Comparison of ENCODE assay signal across 19 mouse cellular contexts in genomic region chr17:63310021-63310420, GRCm38 (mm10).
DNase-seq lines count a peak whose midpoint lies in the region; ATAC-seq lines count a peak whose summit lies in the region.
"Had no signal": no experiment of that assay in that cellular context is flagged by ENCODE, and none has a peak within 500 bp of the region (broad histone marks: within the 10 kb centered on the region; RNA-seq: fewer than 3 reads in every experiment).

No protein-coding gene starts in this region.

- WGBS in forebrain, embryonic 16.5 days, result 53% methylated on average over 3 of the region's 3 CpGs
- WGBS in forebrain, embryonic 13.5 days, result 73% methylated on average over 3 of the region's 3 CpGs
- 78% methylated on average over 3 of the region's 3 CpGs for WGBS in liver, embryonic 13.5 days (ENCODE audit: insufficient replicate concordance)
- 77% methylated on average over 3 of the region's 3 CpGs for WGBS in liver, embryonic 11.5 days

- no peak for DNase-seq in liver, embryonic 13.5 days
- no peak for DNase-seq in liver, embryonic 11.5 days (ENCODE audit: low spot score)
- no peak for DNase-seq in cerebellum, adult 9-10 months
- DNase-seq: adrenal gland, adult 2 months; adrenal gland, postnatal 10 days; adrenal gland, postnatal 25 days; cerebellum, adult 11-12 months; cerebellum, adult 2 months; cerebellum, adult 9-11 months; cerebellum, postnatal 14 days; cerebellum, postnatal 36 days; embryo, embryonic 11 days had no signal

- no peak overlapping the region for H3K4me3 ChIP-seq in forebrain, embryonic 16.5 days (replicated peaks; ENCODE audit: low read length)
- no peak overlapping the region for H3K4me3 ChIP-seq in forebrain, embryonic 13.5 days
- no peak overlapping the region for H3K4me3 ChIP-seq in liver, embryonic 13.5 days (replicated peaks)
- no peak overlapping the region for H3K4me3 ChIP-seq in liver, embryonic 11.5 days (ENCODE audit: low read depth, low read length)
- H3K4me3 ChIP-seq: embryonic facial prominence, embryonic 13.5 days; embryonic facial prominence, embryonic 15.5 days; erythroblast, embryonic 14.5 days; forebrain, embryonic 10.5 days; forebrain, embryonic 12.5 days had no signal

- H3K4me2 ChIP-seq in forebrain, embryonic 16.5 days (ENCODE audit: low read length), result no peak overlapping the region
- H3K4me2 ChIP-seq in forebrain, embryonic 13.5 days, result no peak overlapping the region
- no peak overlapping the region for H3K4me2 ChIP-seq in liver, embryonic 13.5 days
- no peak overlapping the region for H3K4me2 ChIP-seq in liver, embryonic 11.5 days
- H3K4me2 ChIP-seq: embryonic facial prominence, embryonic 13.5 days; embryonic facial prominence, embryonic 15.5 days; forebrain, embryonic 12.5 days had no signal

- H3K36me3 ChIP-seq in forebrain, embryonic 16.5 days (ENCODE audit: control insufficient read depth, insufficient read depth), result no peaks in the 10 kb centered on the region
- H3K36me3 ChIP-seq in forebrain, embryonic 13.5 days (ENCODE audit: poor library complexity, severe bottlenecking), result no peaks in the 10 kb centered on the region
- H3K36me3 ChIP-seq in liver, embryonic 13.5 days, result peaks cover 6% of the 10 kb centered on the region; the same call in 1 of the 2 replicates
- H3K36me3 ChIP-seq in liver, embryonic 11.5 days (ENCODE audit: control insufficient read depth, insufficient read depth, low read length), result no peaks in the 10 kb centered on the region
- H3K36me3 ChIP-seq: embryonic facial prominence, embryonic 13.5 days; embryonic facial prominence, embryonic 15.5 days; forebrain, embryonic 10.5 days; forebrain, embryonic 12.5 days had no signal

- no peak overlapping the region for H3K27ac ChIP-seq in forebrain, embryonic 16.5 days (ENCODE audit: low read length)
- H3K27ac ChIP-seq in forebrain, embryonic 13.5 days, result no peak overlapping the region
- peak overlapping the region; percentile 56 for H3K27ac ChIP-seq in liver, embryonic 13.5 days
- no peak overlapping the region for H3K27ac ChIP-seq in liver, embryonic 11.5 days (ENCODE audit: low read depth, low read length)
- H3K27ac ChIP-seq: embryonic facial prominence, embryonic 13.5 days; embryonic facial prominence, embryonic 15.5 days; forebrain, embryonic 10.5 days; forebrain, embryonic 12.5 days had no signal

- peak; percentile 65 for ATAC-seq in forebrain, embryonic 16.5 days
- ATAC-seq in forebrain, embryonic 13.5 days, result no peak
- no peak for ATAC-seq in liver, embryonic 13.5 days (ENCODE audit: low read depth)
- no peak for ATAC-seq in liver, embryonic 11.5 days (replicated peaks; ENCODE audit: low FRiP score)

- peaks cover 2% of the 10 kb centered on the region; the same call in 1 of the 2 replicates for H3K4me1 ChIP-seq in forebrain, embryonic 16.5 days (replicated peaks; ENCODE audit: control insufficient read depth, insufficient read depth, low read length)
- no peaks in the 10 kb centered on the region for H3K4me1 ChIP-seq in forebrain, embryonic 13.5 days
- peaks cover 48% of the 10 kb centered on the region for H3K4me1 ChIP-seq in liver, embryonic 13.5 days (replicated peaks)
- peaks cover 5% of the 10 kb centered on the region for H3K4me1 ChIP-seq in liver, embryonic 11.5 days (replicated peaks; ENCODE audit: control insufficient read depth, insufficient read depth, low read length)
- H3K4me1 ChIP-seq: embryonic facial prominence, embryonic 15.5 days; forebrain, embryonic 10.5 days; forebrain, embryonic 12.5 days had no signal

- no peaks in the 10 kb centered on the region for H3K27me3 ChIP-seq in forebrain, embryonic 16.5 days (replicated peaks; ENCODE audit: control insufficient read depth, insufficient read depth, low read length)
- H3K27me3 ChIP-seq in forebrain, embryonic 13.5 days, result no peaks in the 10 kb centered on the region
- no peaks in the 10 kb centered on the region for H3K27me3 ChIP-seq in liver, embryonic 13.5 days
- H3K27me3 ChIP-seq in liver, embryonic 11.5 days (replicated peaks; ENCODE audit: control insufficient read depth, insufficient read depth, low read length), result no peaks in the 10 kb centered on the region
- H3K27me3 ChIP-seq: embryonic facial prominence, embryonic 13.5 days; embryonic facial prominence, embryonic 15.5 days; forebrain, embryonic 12.5 days had no signal

- no peak overlapping the region for H3K9ac ChIP-seq in forebrain, embryonic 16.5 days (replicated peaks; ENCODE audit: low read depth, low read length)
- H3K9ac ChIP-seq in forebrain, embryonic 13.5 days, result no peak overlapping the region
- no peak overlapping the region for H3K9ac ChIP-seq in liver, embryonic 13.5 days
- no peak overlapping the region for H3K9ac ChIP-seq in liver, embryonic 11.5 days (ENCODE audit: low read depth, low read length)
- H3K9ac ChIP-seq: embryonic facial prominence, embryonic 13.5 days; embryonic facial prominence, embryonic 15.5 days; forebrain, embryonic 12.5 days had no signal

- no peaks in the 10 kb centered on the region for H3K9me3 ChIP-seq in forebrain, embryonic 16.5 days (ENCODE audit: control insufficient read depth, low read length)
- H3K9me3 ChIP-seq in forebrain, embryonic 13.5 days (replicated peaks), result peaks cover 7% of the 10 kb centered on the region; the same call in 1 of the 2 replicates
- H3K9me3 ChIP-seq in liver, embryonic 13.5 days (replicated peaks), result no peaks in the 10 kb centered on the region
- H3K9me3 ChIP-seq in liver, embryonic 11.5 days (ENCODE audit: control insufficient read depth, low read length), result no peaks in the 10 kb centered on the region
- H3K9me3 ChIP-seq: embryonic facial prominence, embryonic 13.5 days; embryonic facial prominence, embryonic 15.5 days; forebrain, embryonic 12.5 days had no signal
